Mouse (Mus musculus) ES-E14 (cell line): ENCODE measurements at regions not wholly inside any gene's neighbourhood (a gene's known extent, or its start where the extent isn't known, plus 50 kb on each side); places are given as distances from the start of the nearest gene placed in this dataset.

Experiments
- CHD2 ChIP-seq: IDR thresholded peaks from 2 replicates; pipeline ENCODE4 v1.6.1; 2014; ENCODE audit warnings: mild to moderate bottlenecking, low read depth, low read length, inconsistent platforms
- HCFC1 ChIP-seq: IDR thresholded peaks from 2 replicates; pipeline ENCODE4 v1.6.1; 2012; ENCODE audit warnings: low read length, inconsistent platforms, borderline replicate concordance; ENCODE audit not compliant: insufficient read depth
- MAFK ChIP-seq: IDR thresholded peaks from 2 replicates; pipeline ENCODE4 v1.6.1; 2014; ENCODE audit warnings: mild to moderate bottlenecking, low read depth, low read length, inconsistent platforms; ENCODE audit not compliant: insufficient read depth
- ZC3H11A ChIP-seq: IDR thresholded peaks from 2 replicates; pipeline ENCODE4 v1.6.1; 2012; ENCODE audit warnings: low read depth, mild to moderate bottlenecking, inconsistent platforms, low read length, borderline replicate concordance
- ZNF384 ChIP-seq: IDR thresholded peaks from 2 replicates; pipeline ENCODE4 v1.6.1; 2012; ENCODE audit warnings: low read depth, low read length, inconsistent platforms

DNA sequence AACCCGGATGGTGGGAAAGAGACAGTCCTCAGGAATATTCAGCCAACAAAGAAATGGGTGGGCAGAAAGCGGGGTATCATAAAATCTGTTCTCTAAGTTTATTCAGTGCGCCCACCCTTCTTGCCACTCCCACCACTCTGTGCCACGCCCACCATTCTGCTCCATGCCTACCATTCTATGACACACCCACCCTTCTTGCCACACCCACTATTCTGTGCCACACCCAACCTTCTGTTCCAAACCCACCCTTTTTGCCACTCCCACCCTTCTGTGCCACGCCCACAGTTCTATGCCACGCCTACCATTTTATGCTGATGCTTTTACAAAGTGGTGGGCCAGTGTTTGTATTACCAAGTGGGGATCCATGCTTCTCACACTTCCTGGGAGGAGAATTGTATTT lies 404.3 kb downstream of the Cbln4 start:
- TF ChIP-seq HCFC1 (no peak), ZC3H11A (no peak), ZNF384 (no peak), MAFK (no peak), CHD2 (no peak)
